Mouse (Mus musculus) kidney, adult 18-20 months (tissue): ENCODE results near the gene Elfn2.

Source experiments
- DNase-seq: peaks from one replicate; pipeline ENCODE4 v3.0.0; 2021

Elfn2 gene

DNA sequence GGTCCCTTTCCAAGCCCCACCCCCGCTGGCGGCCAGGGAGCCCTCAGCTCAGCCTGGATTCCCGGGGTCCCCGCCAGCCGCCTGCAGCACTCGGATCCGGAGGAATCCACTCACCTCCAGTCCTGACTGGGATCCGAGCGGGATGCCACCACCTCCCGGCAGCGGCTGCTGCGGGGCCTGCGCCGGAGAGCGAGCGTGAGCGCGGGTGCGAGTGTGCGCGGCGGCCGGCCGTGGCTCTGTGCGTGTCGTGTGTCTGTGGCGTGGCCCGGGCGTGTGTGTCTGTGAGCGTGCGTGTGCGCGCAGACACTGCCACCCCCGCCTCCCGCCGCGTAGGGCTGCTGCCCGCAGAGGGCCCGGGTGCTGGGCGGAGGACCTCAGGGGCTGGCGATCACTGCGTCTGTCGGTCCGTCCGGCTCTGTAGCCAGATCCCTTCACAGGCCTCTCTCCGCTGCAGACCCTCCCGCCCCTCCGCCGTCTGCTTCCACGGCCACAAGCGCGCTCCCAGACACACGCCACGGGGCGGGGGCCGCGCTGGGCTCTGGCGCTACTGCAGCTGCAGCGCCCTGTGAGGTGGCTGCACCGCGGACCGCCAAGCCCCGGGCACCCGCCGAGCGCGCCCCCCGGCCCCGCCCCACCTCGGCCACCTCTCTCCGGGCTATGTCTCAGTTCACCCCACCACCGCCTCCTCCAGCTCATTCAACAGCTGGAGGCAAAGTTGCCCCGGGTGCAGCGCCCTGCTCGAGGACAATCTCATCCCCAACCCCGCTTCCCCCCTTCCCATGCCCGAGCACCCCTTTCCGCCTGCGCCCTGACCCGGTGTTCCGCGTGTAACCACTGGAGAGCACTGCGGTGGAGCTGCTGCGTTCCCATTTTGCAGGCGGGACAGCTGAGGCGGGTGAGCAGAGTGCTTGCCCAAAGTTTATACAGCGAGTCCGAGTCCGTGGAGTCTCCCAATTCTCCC lies at the start of gene Elfn2:
Elfn2 (minus strand) TSS at position 482 of the 961 bp plus-strand sequence.
- no peak for DNase-seq

DNA sequence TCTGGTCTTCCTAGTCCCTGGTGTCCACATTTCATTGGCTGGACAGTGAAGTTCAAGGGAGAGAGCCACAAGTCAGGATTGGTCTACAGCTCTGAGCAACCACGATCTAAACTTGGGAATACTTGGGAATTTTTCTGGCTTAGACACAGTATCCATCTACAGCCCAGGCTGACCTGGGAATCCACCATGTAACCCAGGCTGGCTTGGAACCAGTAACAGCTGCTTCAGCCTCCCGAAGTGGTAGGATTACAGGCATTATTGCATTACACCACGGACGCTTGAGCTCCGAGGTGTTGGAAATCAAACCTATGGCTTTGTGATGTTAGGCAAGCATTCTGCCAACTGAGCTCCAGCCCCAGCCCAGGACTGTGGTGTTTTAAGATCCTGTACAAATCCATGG lies 45.1 kb upstream of the Elfn2 start:
- no peak for DNase-seq

- DNase-seq: no peak
These were observed 44.6 kb upstream of the Elfn2 start for GRCm38 (mm10) chr15:78763210-78763609.

- DNase-seq: no peak
These were observed 42.5 kb upstream of the Elfn2 start for GRCm38 (mm10) chr15:78761112-78761511.

DNA sequence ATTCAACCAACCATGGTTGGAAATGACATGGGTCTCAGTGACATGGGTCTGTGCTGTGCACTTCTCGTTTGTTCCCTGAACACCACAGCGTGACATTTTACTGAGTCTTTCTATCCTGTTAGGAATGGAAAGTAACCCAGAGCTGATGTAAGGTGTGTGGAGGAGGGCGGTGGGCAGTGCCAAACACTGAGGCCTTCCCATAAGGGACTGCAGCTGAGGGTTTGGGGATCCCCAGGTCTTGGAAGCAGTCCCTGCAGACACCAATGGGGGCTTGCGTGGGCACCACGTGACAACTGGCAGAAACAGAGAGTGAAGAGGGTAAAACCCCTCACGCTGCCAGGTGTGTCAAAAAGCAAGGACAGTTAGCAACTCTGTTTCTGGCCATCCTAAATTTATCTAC lies 39.6 kb upstream of the Elfn2 start:
- no peak for DNase-seq

GRCm38 (mm10) chr15:78755966-78756725 lies 37.6 kb upstream of the Elfn2 start:
- DNase-seq: peak; percentile 73

DNA sequence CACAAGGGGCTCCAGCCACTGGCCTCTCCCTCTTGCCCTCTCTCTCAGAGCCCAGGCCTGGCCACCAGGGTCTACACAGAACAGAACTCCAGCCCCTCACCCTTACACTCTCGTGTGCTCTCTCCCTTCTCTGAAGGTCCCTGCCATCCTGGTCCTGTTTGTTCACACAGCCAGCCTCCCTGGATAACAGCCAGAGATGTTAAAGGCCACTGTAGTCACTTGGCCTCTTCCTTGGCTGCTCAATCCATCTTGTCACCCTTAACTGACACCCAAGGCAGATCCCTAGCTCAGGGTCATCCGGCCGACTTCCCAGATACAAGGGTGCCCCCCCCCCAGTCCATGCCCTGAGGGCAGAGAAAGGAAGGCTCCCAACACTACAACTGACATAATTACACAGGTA lies 36.7 kb upstream of the Elfn2 start:
- DNase-seq: peak; percentile 29

- DNase-seq: no peak
These were observed 35.6 kb upstream of the Elfn2 start for GRCm38 (mm10) chr15:78754144-78754543.

GRCm38 (mm10) chr15:78752991-78753390 lies 34.4 kb upstream of the Elfn2 start:
- no peak for DNase-seq

DNA sequence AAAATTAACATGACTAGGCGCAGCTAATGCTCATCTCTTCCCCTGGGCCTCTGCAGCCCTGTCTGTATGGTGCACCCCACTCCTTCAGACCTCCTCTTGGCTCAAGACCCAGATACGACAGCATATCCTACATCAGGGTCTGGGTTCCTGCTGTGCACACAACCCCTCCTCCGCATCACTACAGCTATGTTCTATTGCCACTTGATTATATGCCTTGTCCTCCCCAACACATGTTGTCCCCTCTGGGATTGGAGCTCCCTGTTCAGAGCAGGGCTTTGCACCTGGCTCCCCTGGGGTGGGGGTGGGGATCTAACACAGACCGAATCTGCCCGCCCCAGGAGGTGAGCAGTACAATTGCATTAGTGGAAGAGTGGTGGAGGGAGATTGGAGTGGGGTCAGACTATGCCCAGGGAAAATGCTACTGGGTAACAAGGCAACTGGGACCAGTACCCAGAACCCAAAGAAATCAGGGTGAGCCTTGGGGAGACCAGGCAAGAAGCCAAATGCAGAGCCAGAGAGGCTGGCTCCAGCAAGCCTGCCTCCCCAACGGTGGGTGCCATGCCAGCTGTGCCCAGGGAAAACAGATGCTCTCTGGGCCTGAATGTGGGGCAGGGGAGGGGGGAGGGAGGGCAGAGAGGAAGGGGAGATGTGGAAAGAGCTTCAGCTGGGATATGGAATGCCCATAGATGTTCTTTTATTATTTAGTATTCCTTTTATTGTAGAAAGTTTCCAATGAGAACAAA lies 32.2 kb upstream of the Elfn2 start:
- DNase-seq: no peak

DNA sequence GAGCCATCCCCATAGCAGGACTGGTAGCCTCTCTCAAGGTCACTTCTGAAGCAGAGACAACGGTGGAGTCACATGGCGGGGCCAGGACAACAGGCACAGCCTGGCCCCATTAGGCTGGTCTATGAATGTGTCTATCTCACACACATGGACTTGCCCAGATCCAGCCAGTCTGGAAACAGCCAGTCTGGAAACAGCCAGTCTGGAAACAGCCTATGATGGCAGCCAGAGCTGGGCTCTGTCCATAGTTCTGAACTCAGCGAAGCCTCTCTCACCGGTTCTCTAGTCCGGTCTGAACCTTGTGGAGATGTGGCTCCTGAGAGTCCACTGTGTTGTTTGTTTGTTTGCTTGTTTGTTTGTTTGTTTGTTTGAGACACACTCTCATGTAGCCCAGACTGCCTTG lies 31.3 kb upstream of the Elfn2 start:
- DNase-seq: peak; percentile 23

DNA sequence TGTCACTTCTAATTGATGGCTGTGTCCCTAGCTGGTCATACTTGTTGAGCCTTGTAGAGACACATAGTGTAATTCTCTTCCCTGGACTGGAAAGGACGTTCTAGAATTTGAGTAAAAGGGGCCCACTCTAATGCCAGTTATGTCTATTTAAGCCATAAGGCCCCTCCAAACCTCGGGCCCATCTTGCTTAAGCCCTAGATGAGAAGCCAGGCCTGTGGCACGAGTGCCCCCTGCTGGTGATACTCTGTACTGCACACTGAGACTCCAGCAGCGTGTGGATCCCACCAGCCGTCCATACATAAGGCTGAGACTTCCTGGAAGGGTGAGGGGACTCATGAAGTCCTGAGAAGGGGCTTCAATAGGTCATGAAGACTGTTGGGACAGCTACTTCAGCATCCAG lies 25.6 kb upstream of the Elfn2 start:
- DNase-seq: peak; percentile 84

DNA sequence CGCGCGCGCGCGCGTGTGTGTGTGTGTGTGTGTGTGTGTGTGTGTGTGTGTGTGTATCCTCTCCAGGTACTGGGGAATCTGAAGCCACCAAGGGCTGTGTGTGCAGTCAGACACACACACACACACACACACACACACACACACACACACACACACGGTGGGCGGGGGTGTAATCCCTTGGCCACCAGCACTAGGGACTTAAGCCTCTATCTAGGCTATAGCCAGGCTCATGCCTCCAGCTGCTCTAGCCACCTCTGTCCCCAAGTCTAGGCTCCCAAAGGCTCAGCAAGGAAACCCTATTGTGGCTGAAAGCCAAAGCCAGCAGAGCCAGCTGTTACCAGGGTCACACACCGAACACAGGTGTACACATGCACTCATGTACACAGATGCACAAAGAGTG lies 24.3 kb upstream of the Elfn2 start:
- no peak for DNase-seq

GRCm38 (mm10) chr15:78740662-78741061 lies 22.1 kb upstream of the Elfn2 start:
- DNase-seq: no peak

- no peak for DNase-seq
These were observed 18.6 kb upstream of the Elfn2 start for GRCm38 (mm10) chr15:78737146-78737545.

DNA sequence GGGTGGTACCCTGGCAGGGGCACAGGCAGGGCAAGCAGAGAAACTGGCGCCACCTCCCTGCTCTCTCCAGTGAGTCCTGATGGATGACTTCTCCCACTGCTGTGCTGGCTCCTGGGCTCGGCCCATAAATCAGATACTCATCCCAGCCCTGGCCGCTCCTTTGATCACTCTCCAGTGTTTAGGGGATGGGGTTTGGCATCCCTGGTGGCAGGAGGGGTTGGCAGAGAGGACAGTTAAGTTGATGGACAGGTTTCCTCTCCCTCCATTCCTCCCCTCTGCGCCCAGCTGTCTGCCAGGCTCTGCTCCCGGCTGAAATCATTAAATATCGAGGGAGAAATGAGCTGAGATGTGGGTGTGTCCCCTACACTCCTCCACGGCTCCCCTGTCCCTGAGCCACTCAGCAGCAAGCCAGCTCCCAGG lies 18.1 kb upstream of the Elfn2 start:
- DNase-seq: no peak

- DNase-seq: no peak
These were observed 17.6 kb upstream of the Elfn2 start for GRCm38 (mm10) chr15:78736181-78736579.

- DNase-seq: peak; percentile 36
These were observed 17.0 kb upstream of the Elfn2 start for GRCm38 (mm10) chr15:78735431-78736180.

GRCm38 (mm10) chr15:78731830-78732229 lies 13.3 kb upstream of the Elfn2 start:
- no peak for DNase-seq

DNA sequence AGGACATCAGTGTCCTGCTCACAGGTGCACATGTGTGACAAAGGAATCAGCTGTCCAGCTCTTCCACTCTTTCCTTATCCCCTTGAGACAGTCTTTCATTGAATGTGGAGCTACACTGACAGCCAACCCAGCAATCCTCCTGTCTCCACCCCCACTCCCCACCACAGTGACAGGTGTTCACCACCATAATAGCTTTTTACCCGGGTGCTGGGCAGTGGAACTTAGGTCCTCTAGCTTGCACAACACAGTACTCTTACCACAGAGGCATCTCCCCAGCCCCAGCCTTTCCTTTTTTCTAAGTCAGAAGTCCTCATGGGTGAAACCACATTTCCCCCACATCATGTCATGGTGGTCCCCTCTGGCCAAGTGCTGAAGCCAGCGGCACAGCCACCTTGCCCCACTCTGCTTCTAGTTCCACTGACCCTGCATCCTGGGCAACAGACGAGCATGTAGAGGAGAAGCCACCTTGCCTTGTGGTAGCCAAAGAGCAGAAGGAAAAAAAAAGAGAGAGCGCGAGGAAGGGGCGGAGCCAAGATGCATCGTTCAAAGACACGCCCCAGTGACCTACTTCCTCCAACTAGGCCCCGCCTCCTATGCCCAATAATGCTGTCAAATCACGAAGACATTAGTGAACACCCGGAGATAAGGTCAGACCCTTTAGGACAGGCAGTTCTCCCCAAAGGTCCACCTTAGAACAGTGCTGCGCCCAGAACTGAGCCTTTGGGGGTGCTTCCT lies 11.9 kb upstream of the Elfn2 start:
- DNase-seq: no peak

DNA sequence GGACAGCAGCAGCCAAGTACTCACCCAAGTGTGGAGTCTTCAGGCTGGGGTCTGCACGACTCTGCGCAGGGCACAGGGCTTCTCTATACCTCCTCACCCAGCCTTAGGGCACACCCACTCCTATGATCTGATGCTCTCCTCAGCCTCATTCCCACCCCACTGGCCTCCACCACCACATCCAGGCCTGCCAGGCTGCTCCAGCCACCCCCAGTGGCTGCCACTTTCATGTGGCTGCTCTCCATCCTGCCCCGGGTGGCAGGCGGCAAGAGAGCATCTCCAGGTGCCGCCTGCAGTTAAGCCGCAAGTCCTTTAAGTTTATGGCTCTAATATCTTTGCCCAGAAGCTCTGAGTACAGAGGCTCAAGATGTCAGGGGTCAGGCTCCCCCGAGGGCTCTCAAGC lies 8.1 kb upstream of the Elfn2 start:
- DNase-seq: no peak

GRCm38 (mm10) chr15:78720532-78720931 lies 2.0 kb upstream of the Elfn2 start:
- DNase-seq: no peak
